Mouse (Mus musculus): ENCODE measurements around the gene Rnf167. TPM values are rescaled to one million over a fixed set of nuclear protein-coding genes. Genes with fewer than 3 reads are reported as not detected.

Rnf167 gene
- polyA plus RNA-seq, 1 experiment = 70.1 TPM

DNA sequence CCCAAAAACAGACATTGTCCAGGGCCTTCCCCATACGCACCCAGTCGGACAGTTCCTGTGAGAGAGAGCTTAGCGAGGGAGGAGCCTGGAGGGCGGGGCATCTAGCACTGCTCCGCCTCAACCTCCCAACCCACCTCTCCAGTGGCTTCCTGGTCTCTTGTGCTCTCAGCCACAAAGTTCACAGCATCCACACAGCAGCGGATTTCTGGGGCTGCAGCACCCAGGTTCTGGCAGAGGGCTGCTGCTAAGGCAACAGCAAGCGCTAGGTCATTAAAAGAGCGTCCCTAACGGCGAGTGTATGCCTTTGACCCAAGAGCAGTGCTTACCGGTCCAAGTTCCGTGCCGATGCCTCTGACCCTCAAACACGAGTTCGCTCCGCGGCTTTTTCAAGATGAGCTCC, 32.0 kb upstream of the Rnf167 start:
- peak overlapping the region; percentile 60 for H3K4me3 ChIP-seq (ENCODE audit: insufficient read depth, low read length)
- H3K4me1 ChIP-seq (ENCODE audit: control insufficient read depth, insufficient read depth, low read length) = peaks cover 18% of the 10 kb centered on the region
- no peak; the same call in 1 of the 2 replicates for TF ChIP-seq POLR2A (IDR thresholded peaks at IDR 0.05; ENCODE audit: borderline replicate concordance, low read depth, low read length)
- no peak for TF ChIP-seq CTCF (IDR thresholded peaks at IDR 0.05; ENCODE audit: low read depth, low read length)
- peak overlapping the region; percentile 74 for H3K27ac ChIP-seq (ENCODE audit: insufficient read depth, low read depth, low read length)

DNA sequence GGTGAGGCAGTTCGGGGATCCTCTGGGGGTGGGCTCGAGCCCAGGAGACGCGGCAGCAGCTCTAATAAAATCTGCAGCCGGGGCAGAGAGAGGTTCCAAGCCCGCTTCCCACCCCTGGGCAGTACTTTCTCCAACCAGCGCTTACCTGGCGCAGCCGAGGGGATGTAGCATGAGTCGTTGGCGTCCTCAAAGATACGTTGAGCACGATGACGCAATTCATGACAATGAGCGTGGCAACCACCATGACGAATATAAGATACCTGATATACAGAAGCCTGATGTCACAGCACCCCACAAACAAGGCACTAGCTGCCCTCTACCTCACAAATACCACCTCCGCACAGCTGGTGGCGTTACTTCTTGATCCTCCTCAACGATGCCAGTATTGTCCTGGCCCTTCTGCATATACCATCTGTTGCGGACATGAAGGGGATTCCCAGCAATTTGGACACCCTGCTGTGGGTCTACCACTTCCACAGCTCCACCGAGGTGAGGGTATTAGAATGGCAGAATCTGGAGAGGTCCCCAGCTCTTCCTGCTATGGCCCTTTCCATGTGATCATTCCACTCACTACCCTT, 31.4 kb upstream of the Rnf167 start, which contains the start of gene 4930544D05Rik:
4930544D05Rik (plus strand) TSS at position 333 of the 578 bp plus-strand sequence.
- Histone ChIP-seq H3K27ac (ENCODE audit: insufficient read depth, low read depth, low read length) (peak within 1 kb of the TSS; percentile 74), H3K4me1 (ENCODE audit: control insufficient read depth, insufficient read depth, low read length) (peaks cover 18% of the 10 kb centered on the region), H3K4me3 (ENCODE audit: insufficient read depth, low read length) (peak within 1 kb of the TSS; percentile 60)
- TF ChIP-seq CTCF (IDR thresholded peaks at IDR 0.05; ENCODE audit: low read depth, low read length) (no peak), POLR2A (IDR thresholded peaks at IDR 0.05; ENCODE audit: borderline replicate concordance, low read depth, low read length) (no peak)

DNA sequence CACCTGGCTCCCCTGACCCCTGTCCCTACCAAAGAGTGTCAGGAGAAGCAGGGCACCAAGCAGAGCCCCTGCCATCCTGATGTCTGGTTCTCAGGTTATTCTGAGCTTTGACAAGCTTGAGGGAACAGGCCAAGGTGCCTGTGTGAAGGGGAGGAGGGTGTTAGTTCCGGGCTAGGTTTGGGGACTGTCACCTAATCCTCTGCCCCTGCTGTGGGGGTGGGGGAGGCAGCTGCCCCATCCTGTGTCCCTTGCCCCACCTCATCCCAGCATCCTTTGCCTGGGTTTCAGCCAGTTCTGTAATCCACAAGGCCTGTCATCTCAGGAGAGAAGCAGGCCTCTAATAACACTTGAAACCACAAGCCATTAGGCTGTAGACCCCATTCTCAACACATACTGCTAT, 27.9 kb upstream of the Rnf167 start, which contains the start of gene Chrne:
Chrne (minus strand) TSS at position 116 of the 400 bp plus-strand sequence.
- no peak for TF ChIP-seq CTCF (IDR thresholded peaks at IDR 0.05; ENCODE audit: low read depth, low read length)
- TF ChIP-seq POLR2A (IDR thresholded peaks at IDR 0.05; ENCODE audit: borderline replicate concordance, low read depth, low read length) = no peak
- Histone ChIP-seq H3K4me3 (ENCODE audit: insufficient read depth, low read length) (no peak within 1 kb of the TSS), H3K27ac (ENCODE audit: insufficient read depth, low read depth, low read length) (no peak within 1 kb of the TSS), H3K4me1 (ENCODE audit: control insufficient read depth, insufficient read depth, low read length) (peaks cover 22% of the 10 kb centered on the region)

DNA sequence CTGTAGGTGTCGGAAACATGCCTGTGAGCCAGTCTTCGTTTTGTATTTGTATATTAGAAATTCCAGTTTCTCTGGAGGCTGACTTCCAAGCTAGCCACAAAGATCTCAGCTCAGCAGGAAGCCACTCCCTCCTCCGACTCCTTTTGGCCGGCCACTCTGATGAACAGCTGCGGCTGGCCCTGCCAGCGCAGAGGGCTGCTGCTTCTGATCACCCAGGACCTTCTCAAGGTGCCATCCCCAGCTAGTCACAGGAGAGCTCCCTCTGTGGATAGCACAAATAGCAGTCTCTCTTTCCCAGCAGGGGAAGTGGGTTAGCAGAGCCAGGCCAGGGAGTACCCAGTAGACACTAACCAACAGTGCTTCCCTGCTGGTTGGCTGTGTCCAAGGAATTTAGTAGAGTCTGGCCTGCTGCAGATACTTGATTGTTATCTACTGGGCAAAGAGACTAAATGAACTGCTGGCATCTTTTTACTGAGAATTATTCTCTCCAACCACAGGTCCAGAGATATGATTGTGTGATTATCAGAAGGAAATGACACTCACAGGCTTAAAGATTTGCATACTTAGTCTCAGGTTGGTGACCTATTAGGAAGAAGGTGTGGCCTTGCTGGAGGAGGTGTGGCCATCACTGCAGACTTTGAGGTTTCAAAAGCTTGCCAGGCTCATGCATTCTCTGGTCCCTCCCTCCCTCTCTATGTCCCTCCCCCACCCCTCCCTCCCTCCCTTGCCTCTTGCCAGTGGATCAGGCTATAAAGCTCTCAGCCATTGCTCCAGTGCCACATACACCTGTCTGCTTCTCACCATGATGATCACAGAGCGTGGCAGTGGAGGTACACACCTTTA, 24.8 kb upstream of the Rnf167 start:
- TF ChIP-seq CTCF (IDR thresholded peaks at IDR 0.05; ENCODE audit: low read depth, low read length) (no peak), POLR2A (IDR thresholded peaks at IDR 0.05; ENCODE audit: borderline replicate concordance, low read depth, low read length) (no peak)
- Histone ChIP-seq H3K4me3 (ENCODE audit: insufficient read depth, low read length) (no peak overlapping the region), H3K4me1 (ENCODE audit: control insufficient read depth, insufficient read depth, low read length) (peaks cover 12% of the 10 kb centered on the region), H3K27ac (ENCODE audit: insufficient read depth, low read depth, low read length) (peak overlapping the region; percentile 40; the same call in 1 of the 2 replicates)

DNA sequence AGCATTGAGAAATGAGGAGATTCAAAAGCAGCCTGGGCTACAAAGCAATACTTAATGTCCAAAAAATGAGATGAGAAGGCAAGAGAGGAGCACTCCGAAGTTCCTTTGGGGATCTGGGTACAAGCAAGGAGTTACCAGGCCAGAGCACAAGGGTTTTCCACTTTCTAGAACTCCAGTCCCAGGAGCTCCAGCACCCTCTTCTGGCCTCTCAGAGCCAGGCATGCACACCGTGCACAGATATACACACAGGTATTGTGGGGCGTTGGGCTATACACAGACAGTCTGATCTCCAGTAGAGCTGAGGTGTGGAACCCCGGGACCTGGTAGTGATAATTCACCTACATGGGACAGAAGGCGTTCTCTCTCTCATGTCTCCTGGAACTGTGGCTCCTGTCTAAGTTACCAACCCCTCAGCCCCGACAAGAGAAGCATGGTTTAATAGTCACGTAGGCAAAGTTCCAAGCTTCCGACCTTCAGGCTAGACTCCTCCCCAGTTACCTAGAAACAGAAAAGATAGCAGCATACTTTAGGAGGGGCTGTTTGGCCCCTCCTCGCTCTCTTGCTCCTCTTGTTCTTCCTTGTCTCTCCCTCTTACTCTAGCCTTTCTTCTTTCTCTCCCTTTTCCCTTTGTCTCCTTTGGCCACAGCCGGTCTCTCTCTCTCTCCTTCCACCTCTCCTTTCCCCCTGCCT, 23.8 kb upstream of the Rnf167 start:
- TF ChIP-seq CTCF (IDR thresholded peaks at IDR 0.05; ENCODE audit: low read depth, low read length) = no peak
- TF ChIP-seq POLR2A (IDR thresholded peaks at IDR 0.05; ENCODE audit: borderline replicate concordance, low read depth, low read length) = no peak
- no peak overlapping the region for H3K4me3 ChIP-seq (ENCODE audit: insufficient read depth, low read length)
- H3K27ac ChIP-seq (ENCODE audit: insufficient read depth, low read depth, low read length) = no peak overlapping the region
- peaks cover 12% of the 10 kb centered on the region for H3K4me1 ChIP-seq (ENCODE audit: control insufficient read depth, insufficient read depth, low read length)

DNA sequence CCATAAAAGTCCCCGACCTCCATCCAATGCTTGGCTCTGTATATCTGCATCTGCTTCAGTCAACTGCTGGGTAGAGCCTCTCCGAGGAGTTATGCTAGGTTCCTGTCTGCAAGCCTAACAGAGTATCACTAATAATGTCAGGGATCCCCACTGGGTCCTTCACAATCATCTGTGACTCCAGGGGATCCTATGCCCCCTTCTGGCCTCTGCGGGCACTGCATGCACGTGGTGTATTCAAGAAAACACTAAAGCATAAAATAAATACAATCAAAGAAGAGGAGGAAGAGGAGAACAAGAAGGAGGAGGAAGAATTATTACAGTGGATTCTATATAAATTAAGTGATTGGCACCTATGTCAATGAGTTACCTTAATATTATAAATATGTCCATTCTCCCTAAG, 21.6 kb upstream of the Rnf167 start:
- Histone ChIP-seq H3K27ac (ENCODE audit: insufficient read depth, low read depth, low read length) (no peak overlapping the region), H3K4me1 (ENCODE audit: control insufficient read depth, insufficient read depth, low read length) (peaks cover 16% of the 10 kb centered on the region), H3K4me3 (ENCODE audit: insufficient read depth, low read length) (no peak overlapping the region)
- TF ChIP-seq CTCF (IDR thresholded peaks at IDR 0.05; ENCODE audit: low read depth, low read length) (peak; percentile 65), POLR2A (IDR thresholded peaks at IDR 0.05; ENCODE audit: borderline replicate concordance, low read depth, low read length) (no peak)

DNA sequence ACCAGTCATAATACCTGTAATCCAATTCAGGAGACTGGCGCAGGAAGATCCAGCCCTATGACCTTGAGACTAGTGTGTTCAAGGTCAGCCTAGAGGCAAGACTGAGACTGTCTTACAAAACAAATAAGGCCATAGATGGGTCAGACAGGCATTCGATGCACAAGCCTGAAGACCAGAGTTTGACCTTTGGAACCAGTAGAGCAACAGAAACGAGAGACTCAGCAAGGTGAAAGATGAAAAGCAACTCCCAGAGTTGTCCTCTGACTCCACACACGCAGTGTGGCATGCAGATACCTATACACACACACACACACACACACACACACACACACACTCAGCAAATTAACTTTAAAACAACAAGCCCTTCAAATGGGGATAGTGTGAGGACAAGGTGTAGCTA, 20.2 kb upstream of the Rnf167 start:
- Histone ChIP-seq H3K27ac (ENCODE audit: insufficient read depth, low read depth, low read length) (no peak overlapping the region), H3K4me1 (ENCODE audit: control insufficient read depth, insufficient read depth, low read length) (peaks cover 17% of the 10 kb centered on the region)
- no peak for TF ChIP-seq CTCF (IDR thresholded peaks at IDR 0.05; ENCODE audit: low read depth, low read length)
- no peak for TF ChIP-seq POLR2A (IDR thresholded peaks at IDR 0.05; ENCODE audit: borderline replicate concordance, low read depth, low read length)

DNA sequence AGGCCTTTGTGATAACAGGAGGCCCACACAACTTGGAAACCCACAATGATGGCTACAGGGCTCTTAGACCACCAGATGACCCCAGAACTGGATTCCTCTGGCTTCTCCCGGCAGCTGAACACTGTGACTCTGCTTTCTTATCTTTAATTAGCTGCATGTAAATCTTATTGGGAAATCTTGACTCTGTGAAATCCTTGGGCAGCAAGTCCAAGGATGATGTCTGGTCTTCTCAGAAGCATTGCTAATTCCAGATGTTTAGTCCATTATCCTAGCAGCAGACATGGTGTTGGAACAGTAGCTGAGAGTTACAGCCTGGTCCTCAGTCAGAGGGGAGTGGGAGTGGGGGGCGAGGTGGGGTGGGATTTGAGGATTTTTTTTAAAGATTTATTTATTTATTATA, 18.6 kb upstream of the Rnf167 start:
- no peak overlapping the region for H3K27ac ChIP-seq (ENCODE audit: insufficient read depth, low read depth, low read length)
- H3K4me3 ChIP-seq (ENCODE audit: insufficient read depth, low read length) = no peak overlapping the region
- H3K4me1 ChIP-seq (ENCODE audit: control insufficient read depth, insufficient read depth, low read length) = peaks cover 20% of the 10 kb centered on the region
- no peak for TF ChIP-seq CTCF (IDR thresholded peaks at IDR 0.05; ENCODE audit: low read depth, low read length)
- no peak for TF ChIP-seq POLR2A (IDR thresholded peaks at IDR 0.05; ENCODE audit: borderline replicate concordance, low read depth, low read length)

More for the DNA sequence above, 20.2 kb upstream of the Rnf167 start:
- no peak overlapping the region for H3K4me3 ChIP-seq (ENCODE audit: insufficient read depth, low read length)

DNA sequence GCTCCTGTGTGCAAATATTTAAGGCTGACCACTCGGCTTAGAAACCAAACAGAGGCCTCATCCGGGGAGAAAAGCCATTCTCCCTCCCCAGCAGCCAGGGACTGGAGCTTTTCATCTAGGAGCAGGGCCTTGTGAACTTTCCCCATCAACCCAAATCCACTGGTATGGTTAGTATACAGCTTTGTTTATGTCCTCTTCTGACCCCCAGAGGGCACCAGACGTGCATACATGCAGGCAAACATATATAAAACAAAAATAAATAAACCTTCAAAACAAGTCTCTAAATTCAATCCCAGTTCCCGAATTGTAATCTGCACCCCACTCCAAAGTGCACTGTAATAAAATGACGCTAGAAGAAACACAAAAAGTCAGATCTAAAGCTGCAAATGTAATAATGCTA, 17.5 kb upstream of the Rnf167 start:
- peaks cover 20% of the 10 kb centered on the region for H3K4me1 ChIP-seq (ENCODE audit: control insufficient read depth, insufficient read depth, low read length)
- no peak overlapping the region for H3K27ac ChIP-seq (ENCODE audit: insufficient read depth, low read depth, low read length)
- TF ChIP-seq POLR2A (IDR thresholded peaks at IDR 0.05; ENCODE audit: borderline replicate concordance, low read depth, low read length) = no peak
- no peak for TF ChIP-seq CTCF (IDR thresholded peaks at IDR 0.05; ENCODE audit: low read depth, low read length)
- H3K4me3 ChIP-seq (ENCODE audit: insufficient read depth, low read length) = no peak overlapping the region
